Mouse (Mus musculus) spleen, postnatal 36 days (tissue): Measurements from ENCODE around the gene Nap1l4.

Experiments used
- DNase-seq, 2 experiments: peaks; one replicate each; pipeline ENCODE4 v3.0.0; 2022; ENCODE audit warnings: low spot score in 2 of 2, mixed read lengths in 1 of 2

The Nap1l4 gene

DNA sequence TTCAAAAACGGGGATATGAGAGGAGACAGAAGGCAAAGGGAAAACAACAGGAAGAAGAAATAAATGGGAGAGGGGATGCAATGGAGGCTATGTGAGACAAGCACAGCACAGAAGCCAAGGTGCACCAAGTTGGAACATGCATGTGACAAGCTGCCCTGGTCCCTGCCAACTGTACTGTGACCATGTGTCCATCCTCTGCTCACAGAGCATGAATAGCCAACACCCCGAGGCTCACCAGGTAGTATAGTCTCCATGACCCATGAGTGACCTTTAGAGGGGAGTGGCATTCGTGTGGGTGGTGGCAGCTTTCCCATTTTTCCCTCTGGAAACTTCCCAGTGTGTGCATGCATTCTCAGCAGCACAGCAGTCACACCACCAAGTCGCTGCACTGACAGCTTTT lies 29.6 kb downstream of the Nap1l4 start:
- no peak for DNase-seq

DNA sequence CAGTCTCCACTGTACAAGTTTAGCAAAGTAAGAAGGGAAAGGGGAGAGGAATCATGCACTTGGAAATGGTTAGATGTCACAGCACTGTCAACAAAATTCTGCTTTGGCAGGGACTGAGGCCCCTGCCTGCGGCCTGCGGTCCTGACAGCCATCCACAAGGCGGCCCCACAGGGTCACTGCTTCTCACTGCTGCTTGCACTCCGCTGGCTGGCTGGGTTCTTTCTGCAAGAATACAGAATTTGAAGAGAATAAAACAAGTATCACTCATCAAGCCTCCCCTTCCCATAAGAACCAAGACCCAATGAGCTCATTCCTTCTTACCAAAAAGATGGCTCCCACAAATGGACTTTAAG lies 34.5 kb downstream of the Nap1l4 start:
- no peak for DNase-seq

- DNase-seq, result no peak
These were observed 35.0 kb downstream of the Nap1l4 start for GRCm38 (mm10) chr7:143513763-143514415.

- DNase-seq, result no peak
These were observed 37.6 kb downstream of the Nap1l4 start for GRCm38 (mm10) chr7:143511335-143511712.

DNA sequence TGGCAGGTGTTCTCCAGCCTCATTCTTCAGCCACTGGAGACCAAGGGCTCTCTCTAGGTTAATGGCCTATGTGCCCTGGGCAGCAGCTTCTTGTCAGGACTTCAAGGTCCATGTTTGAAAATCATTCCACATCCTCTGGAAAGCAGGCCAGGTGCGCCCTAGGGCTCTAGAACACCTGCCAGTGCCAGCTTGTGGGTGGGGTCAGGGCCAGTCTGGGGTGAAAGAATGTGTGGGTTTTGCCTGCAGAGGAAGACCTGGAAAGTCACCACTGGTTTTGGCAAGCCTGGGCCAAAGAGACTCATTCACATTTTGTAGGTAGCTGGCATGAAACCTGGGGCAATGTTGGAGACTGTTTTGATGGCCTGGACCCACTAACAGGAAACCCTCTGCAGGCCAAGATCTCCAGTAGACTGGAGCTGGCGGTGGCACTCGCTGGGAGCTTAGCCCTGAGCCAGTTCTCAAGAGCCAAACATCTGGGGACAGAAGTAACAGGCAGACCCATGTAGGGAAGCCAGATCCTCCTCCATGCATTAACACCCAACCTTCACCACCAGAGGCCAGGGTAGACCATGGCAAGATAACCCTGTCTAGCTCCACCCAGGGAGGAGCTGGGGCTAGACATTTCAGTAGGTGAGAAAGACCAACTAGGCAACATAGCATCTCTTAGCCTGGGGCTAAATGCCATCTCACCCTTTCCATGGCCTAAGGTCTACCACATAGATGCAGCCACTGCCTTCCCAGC lies 38.1 kb downstream of the Nap1l4 start:
- no peak for DNase-seq

- no peak for DNase-seq
These were observed 39.3 kb downstream of the Nap1l4 start for GRCm38 (mm10) chr7:143509566-143509965.

- peak; percentile 29 to 31 for DNase-seq
These were observed 42.2 kb downstream of the Nap1l4 start for GRCm38 (mm10) chr7:143506675-143507074.

- DNase-seq, result no peak
These were observed 42.6 kb downstream of the Nap1l4 start for GRCm38 (mm10) chr7:143506271-143506670.

- peak; percentile 33 to 44 for DNase-seq
These were observed 43.1 kb downstream of the Nap1l4 start for GRCm38 (mm10) chr7:143505823-143506222.

GRCm38 (mm10) chr7:143505411-143505810 lies 43.5 kb downstream of the Nap1l4 start:
- no peak for DNase-seq

GRCm38 (mm10) chr7:143503926-143504325 lies 45.0 kb downstream of the Nap1l4 start:
- DNase-seq, result no peak

DNA sequence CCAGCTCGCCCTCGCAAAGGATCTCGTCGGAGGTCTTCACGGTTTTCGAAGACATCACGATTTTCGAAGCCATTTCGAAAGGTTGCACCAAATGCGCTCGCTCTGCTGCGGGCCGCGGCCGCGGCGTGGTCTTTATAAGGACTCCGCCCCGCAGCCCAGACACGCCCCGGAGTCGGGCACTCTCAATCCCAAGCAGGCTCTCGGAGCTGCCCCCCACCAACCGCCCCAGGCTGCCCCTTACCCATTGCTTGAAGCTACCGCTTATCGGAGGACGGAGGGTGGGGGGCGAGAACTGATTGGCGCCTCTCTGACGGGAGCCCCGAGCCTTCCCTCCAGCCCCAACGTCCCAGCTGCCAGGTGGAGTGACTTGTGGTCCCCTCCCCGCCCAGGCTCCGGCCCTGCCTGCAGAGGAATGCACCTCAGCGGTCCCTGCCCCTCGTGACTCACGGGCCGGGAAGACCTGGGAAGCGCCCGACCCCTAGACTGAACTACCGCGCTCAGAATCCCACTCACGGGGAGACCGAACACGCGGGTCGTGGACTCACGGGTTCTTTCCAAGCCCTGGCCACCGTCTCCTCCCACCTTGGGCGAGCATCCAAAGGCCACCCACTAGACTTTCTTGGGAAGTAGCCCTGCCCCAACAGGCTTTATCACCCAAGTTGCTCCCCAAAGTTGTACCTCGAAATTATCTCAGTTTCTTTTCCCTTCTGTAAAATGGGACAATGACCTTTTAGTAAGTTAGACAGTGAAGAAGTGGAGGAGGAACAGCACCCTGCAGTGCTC lies 46.3 kb downstream of the Nap1l4 start, which contains the start of gene Phlda2:
Gene Phlda2 (minus strand): TSS at position 733 of the 783 bp plus-strand sequence.
- DNase-seq, result no peak

- no peak for DNase-seq
These were observed 47.1 kb downstream of the Nap1l4 start for GRCm38 (mm10) chr7:143501643-143502417.

DNA sequence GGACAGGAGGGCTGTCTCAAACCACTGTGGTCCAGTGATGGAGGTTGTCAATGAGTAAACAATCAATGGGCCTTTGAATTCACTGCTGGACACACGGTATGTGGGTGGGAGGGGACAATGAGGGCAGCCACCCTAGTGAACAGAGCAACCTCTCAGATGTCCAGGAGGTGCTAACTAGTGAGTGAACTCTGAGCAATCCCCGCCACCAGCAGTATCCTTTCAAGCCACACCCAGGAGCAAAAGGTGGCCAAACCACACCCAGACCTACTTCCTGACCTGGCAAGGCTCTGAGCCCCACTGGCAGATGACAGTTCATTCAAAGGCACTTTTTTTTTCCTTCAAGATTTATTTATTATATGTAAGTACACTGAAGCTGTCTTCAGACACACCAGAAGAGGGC lies 48.0 kb downstream of the Nap1l4 start:
- no peak for DNase-seq

DNA sequence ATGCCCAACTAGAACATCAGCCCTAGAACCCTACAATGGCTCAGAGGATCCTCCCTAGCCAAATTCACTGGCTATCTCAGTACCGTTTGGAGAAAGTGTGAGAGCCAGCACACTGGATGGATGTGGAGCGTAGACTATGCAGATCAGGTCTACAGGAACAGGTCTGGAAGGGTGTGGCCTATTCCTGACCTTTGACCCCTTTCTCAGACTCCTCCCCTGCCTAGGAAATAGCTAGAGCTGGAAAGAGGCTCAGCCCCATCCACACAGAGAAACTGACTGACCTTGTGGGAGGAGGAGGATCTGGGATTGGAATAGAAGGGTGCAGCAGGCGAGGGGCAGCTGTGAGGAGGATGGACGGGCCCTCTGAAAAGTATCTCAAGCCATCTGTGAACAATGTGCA lies 50.3 kb downstream of the Nap1l4 start:
- DNase-seq, result no peak

DNA sequence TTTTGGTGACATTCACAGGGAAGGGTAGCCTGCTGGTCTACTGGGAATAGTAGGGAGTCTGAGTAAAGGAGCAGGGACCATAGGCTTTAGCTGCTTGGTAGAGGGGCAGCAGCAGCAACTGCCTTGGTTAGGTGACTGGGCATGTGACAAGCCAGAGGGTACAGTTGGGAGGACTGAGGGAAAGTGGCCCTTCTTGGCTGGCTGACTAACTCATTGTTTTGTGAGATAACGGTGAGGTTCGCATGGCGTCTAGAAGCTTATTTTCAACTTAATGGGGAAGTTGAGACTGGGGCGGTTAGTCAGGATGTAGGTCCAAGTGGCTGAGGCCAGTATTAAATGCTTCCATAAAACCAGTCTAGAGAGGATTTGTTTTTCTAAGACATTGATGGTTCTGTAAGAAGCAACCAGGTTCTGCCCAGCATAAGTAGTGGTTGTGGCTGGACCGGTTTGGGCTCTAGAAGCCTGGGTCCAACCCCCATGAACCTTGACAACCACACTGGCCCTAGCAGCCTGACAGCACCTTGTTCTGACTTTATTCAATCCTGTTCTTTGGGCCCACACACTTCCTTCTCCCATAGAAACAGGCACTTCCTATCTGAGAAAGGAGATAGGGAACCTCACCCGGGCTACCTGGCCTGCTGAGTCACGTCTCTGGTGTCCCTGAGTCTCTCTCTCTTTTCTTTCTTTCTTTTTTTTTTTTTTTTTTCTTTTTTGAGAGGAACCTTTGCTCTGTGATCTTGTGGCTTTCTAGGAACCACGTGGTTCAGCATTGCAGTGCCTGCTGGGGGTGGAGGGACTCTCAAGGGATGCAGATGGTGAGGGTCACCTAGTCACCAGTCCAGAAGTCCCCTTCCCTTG lies 53.6 kb downstream of the Nap1l4 start:
- DNase-seq, result no peak

DNA sequence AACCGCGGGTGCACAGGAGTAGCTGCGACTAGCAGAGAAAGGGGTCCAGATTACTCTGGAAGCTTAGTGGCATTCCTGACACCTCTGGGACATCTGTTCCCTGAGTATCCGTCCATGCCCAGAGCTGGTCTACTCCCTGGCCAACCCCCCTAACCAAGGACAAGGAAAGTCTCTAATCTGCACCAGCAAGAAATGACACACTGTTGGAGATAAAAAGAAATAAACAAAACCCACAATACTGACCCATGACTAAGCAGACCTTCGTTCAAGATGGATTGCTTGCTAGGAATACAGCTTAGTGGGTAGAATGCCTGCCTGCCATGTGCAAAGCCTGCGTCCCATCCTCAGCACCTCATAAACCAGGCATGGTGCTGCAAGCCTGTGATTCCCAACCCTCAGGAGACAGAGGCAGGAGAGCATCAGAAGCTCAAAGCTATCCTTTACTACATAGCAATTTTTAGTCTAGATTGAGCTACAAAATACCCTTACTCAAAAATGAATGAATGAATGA lies 55.2 kb downstream of the Nap1l4 start:
- no peak for DNase-seq

DNA sequence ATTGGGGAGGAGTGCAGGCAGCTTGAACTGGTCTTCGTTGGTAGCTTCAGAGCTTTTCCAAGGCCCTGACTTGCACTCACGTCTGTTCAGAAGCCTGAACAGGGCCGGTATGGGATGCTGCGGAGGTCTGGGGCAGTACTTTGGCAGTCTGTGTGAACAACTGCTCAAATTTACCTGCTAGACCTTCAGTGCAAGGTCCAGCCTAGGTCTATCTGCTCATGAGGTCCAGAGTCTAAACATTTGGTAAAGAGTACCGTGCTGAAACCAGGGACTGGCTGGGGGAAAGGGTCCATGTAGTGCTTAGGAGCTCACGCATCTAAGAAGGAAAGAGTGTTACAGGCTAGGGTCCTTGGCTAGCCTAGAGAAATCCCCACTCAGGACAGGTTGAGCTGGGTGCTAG lies 59.2 kb downstream of the Nap1l4 start:
- DNase-seq, result no peak

DNA sequence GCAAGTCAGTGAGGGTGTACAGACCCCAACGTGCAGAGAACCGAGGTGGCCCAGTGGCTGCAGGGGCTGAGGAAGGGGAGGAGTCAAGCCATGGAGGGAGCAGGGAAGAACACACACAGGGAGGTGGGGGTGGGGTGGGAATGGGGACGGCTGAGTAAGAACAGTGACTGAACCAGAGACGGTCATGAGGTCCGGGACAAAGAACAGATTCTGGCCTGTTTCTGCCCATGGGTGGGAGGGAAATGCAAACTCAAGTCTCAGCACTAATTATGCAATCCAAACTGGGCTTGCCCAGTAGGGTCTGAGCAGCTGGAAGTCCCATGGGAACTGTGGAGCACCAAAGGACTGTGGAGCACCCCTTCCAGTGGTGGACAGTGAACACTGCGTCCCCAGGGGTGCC lies 66.4 kb downstream of the Nap1l4 start:
- no peak for DNase-seq

DNA sequence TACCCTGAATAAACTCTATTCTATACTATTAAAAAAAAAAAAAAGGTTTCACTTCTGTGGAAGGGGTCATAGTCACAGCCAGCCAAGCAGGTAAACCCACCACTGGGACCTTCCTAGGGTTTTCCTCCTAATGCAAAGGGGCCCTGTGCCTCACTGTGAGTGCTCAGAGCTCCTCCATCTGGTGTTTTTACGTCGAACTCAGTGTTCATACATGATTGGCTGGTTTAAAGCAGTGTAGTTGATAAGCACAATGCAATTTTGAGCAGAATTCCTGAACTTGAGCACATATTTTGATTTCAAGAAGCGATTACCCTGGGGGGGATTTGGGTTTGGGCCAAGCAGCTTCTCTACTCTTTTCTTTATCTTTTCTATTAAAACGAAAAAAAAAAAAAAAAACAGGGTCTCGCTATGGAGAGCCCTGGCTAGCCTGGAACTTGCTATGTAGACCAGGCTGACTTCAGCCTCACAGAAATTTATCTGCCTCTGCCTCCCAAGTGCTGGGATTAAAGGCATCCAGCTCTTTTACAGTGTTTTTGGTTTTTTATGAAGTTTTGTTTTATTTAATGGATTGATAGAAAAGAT lies 67.0 kb downstream of the Nap1l4 start:
- no peak for DNase-seq
